Mouse (Mus musculus) left cerebral cortex, adult 2 months (tissue): Measurements from ENCODE around the gene Gas2l2. TPM values are rescaled to one million over a fixed set of nuclear protein-coding genes. Genes with fewer than 3 reads are reported as not detected.

ENCODE experiments used
- DNase-seq, 2 experiments: peaks; one replicate each; pipeline ENCODE4 v3.0.0; 2021 to 2022; ENCODE audit warnings: low spot score in 2 of 2, mixed read lengths in 1 of 2; ENCODE audit errors: extremely low spot score in 1 of 2
- H3K27ac ChIP-seq: fragments of 200-600 bp; 2 replicates; pipeline ENCODE4 v1.8.1; 2022
- H3K4me3 ChIP-seq: fragments of 200-600 bp; 2 replicates; pipeline ENCODE4 v1.8.1; 2022
- CTCF ChIP-seq: fragments of 200-600 bp; IDR thresholded peaks from 2 replicates; pipeline ENCODE4 v1.8.1; 2022; ENCODE audit warnings: antibody characterized with exemption, mild to moderate bottlenecking, moderate library complexity
- intact Hi-C: fragments of 180-260 bp; cut with DNase I; formaldehyde crosslinking; loops from one replicate; pipeline ENCODE4 v1.15.1; 2025
- total RNA-seq, 2 experiments: library from RNA; stranded (reverse); gene quantifications; 2 replicates each; pipeline ENCODE4 v1.2.3; 2021

Gas2l2 gene
- total RNA-seq, 2 experiments from 2014 or later, result not detected

DNA sequence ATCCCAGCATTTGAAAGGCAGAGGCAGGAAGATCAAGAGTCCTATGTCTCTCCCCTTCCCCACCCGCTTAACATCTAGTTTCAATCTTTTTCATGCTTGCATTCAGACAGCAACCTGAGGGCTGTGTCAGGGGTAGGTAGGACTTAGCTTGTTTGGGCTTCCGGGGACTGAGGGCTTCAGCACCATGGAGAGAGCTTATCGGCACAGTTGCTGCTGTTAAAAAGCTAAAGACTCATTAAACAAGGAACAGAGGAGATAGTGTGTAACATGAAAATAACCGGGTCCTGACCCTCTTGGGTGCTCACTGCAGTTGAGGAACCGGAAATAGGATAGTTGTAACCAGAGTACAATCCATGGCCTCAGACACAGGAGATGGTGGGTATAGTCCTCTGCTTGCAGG, 12.2 kb downstream of the Gas2l2 start:
- peak in 1 of 2 experiments; percentile 12 for DNase-seq
- intact Hi-C loops, result loop anchor here (5.0 kb wide), 1 partner anchor 45 kb away; no protein-coding TSS in a partner anchor
- Histone ChIP-seq H3K27ac (peak overlapping the region; percentile 38), H3K4me3 (no peak overlapping the region)
- TF ChIP-seq CTCF, result no peak

DNA sequence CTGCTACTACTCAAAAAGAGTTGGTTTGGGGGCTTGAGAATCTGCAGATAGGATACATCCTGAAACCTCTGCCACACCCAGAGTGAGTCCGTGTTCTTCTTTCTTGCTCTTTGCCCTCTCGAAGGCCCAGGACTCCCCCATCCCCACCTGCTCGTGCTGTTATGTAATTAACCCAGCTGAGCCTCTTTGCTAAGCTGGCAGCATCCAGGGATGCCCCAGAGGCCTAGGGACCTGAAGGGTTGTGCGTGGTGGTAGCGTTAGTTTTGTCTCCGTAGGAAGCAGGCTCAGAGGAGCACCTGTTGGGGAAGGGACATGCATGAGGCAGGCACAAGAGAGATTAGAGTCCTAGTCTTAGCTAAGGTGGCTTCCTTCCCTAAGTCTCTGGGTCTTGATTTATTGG, 18.7 kb downstream of the Gas2l2 start:
- DNase-seq, result no peak
- intact Hi-C loops, result no loop called here
- Histone ChIP-seq H3K27ac (peak overlapping the region; percentile 89), H3K4me3 (peak overlapping the region; percentile 81)
- TF ChIP-seq CTCF, result no peak

DNA sequence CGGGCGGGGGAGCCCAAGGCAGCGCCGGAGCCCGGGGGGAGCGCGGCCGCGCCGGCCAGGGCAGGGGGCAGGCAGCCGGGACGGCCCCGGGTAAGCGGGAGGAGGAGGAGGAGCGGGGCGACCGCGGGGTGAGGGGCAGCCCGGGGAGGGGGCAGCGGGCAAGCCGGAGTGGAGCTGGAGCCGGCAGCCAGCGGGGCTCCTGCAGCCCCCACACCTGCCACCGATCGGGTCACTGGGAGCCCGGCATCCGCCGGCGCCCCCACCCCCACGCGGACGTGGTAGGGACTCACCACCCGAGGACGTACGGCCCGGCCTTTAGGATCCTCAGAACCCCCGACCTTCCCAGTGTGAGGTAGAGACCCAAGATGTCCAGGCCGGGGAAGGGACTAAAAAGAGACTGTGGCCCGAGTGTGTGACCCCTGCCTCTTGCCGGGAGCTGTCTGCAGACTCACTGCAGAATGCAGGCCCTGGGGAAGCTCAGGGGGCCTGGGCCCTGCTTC, 19.4 kb downstream of the Gas2l2 start:
- DNase-seq, result no peak
- intact Hi-C loops, result no loop called here
- peak overlapping the region; percentile 81 for H3K4me3 ChIP-seq
- TF ChIP-seq CTCF, result no peak
- peak overlapping the region; percentile 89 for H3K27ac ChIP-seq

DNA sequence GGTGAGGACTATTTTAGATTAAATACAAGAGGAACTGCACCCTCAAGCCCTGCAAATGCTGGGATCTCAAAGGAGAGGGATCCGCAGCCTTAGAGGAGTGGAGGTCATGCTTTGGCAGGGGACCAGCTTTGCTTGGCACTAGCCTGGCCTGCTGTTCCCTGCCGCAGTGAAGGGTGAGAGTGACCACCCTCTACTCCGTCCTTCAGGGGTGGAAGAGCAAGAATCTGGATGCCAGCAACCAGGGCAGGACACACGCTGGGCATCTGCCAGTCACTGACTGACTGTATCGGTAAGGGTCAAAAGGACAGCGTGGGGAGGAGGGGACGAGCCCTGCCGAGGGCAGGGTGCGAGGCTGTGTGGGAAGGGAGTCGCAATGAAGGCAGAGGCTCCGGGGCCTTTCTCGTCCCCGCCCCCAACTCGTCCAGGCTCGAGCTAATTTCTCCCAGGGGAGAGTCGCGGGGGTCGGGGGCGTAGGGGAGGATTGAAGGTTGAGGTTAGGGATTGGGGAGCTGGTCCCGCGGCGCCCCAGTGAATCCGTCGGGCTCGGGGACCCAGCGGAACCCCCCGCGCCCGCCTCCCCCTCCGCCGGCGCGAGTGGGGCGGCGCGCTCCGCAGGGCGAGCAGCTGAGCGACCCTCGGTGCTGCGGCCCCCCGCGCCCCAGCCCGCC, 20.0 kb downstream of the Gas2l2 start, which contains the start of gene Rasl10b:
Gene Rasl10b, plus strand, starts transcription at position 51 of the 668 bp plus-strand sequence.
- Histone ChIP-seq H3K4me3 (peak within 1 kb of the TSS; percentile 81), H3K27ac (peak within 1 kb of the TSS; percentile 91)
- intact Hi-C loops, result no loop called here
- no peak for DNase-seq
- TF ChIP-seq CTCF, result no peak

DNA sequence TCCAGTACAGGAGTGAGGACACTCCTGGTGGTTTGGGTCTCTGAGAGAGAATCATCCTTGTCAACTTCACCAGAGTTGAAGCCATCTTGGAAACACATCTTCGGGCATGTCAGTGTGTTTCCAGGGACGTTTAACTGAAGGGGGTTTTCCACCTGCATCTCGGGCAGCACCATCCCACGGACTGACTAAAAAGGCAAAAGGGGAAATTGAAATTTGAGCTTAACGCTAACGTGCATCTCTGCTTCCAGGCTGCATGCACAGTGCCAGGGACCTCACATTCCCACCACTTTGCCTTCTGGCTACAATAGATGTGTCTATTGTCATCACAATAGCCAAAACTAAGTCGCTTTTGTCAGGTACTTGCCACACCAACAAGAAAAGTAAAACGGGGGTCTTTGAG, 21.0 kb downstream of the Gas2l2 start:
- no peak for TF ChIP-seq CTCF

DNA sequence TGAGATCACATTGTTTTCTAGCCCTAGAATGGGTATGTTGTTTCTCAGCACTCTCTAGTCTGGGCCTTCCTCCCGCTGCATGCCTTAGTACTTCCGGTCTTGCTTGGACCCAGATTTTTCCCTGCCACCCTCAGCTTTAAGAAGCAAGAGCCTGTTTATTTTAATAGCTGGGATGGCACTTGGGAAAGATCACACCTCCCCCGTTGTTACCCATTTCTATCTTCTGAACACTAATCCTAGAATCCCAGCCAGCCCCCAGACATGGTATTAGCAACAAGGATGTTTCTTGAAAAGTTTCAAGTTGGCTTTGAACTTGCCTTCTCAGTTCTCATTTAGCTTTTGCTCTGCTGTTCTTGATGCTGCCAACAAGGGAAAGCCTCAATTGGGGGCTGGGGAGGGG, 22.9 kb downstream of the Gas2l2 start:
- intact Hi-C loops, result no loop called here
- no peak for DNase-seq
- TF ChIP-seq CTCF, result no peak
- Histone ChIP-seq H3K4me3 (no peak overlapping the region), H3K27ac (no peak overlapping the region)

More for the DNA sequence above, 21.0 kb downstream of the Gas2l2 start:
- no peak overlapping the region for H3K27ac ChIP-seq
- intact Hi-C loops, result no loop called here
- DNase-seq, result no peak
- H3K4me3 ChIP-seq, result no peak overlapping the region

DNA sequence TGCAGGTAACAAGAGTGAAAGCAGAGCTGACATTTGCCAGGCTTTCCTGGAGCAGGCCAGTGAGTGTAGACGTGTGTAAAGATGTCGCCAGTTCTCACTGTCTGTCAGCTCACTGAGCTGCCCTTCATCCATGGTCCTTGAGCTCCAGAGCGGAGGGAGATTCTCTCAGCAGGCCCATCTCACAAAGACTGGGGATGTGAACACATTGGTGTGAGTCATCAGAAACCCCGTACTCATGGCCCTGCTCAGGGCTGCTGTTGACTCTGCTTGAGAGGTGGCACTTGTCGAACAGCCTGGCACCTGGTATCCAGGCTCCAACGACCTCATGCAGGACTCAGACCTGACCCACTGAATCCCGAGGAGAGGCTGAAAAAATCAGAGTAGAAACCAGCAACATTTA, 25.5 kb downstream of the Gas2l2 start:
- Histone ChIP-seq H3K4me3 (no peak overlapping the region), H3K27ac (no peak overlapping the region; the same call in 1 of the 2 replicates)
- no peak for TF ChIP-seq CTCF
- no peak for DNase-seq
- intact Hi-C loops, result no loop called here

DNA sequence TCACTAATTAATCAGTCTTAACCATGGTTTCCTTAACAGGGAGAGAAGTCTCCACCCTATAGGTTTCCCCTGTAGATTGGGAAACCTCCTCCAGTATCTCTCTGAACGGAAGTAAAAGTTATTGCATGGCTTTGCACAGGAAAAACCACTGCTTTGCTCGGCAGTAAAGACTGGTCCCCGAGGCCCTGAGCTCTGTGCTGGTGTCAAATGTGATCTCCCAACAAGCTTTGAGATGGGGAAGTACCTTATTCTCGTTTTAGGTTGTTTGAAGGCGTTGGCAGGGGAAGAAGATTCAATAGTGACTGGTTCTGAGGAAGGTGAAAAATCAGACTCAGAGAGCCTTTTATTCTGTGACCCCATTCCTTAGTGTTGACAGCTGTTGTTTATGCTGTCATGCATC, 30.5 kb downstream of the Gas2l2 start:
- intact Hi-C loops, result no loop called here
- no peak overlapping the region for H3K4me3 ChIP-seq
- no peak overlapping the region for H3K27ac ChIP-seq
- DNase-seq, result no peak
- no peak for TF ChIP-seq CTCF

DNA sequence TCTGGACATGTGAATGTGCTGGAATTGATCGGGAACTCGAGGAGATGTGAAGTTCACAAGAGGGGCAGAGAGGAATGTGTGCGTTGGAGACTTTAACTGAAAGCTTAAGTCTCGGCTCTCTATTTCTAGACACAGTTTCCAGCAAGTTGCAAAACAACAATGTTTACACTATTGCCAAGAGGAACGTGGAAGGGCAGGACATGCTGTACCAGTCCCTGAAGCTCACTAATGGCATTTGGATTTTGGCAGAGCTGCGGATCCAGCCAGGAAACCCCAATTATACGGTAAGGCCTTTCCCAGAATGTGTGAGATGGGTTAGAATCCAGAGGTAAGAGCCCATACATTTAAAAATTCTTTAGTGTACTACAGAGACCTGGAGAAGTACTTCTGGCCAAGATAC, 31.6 kb downstream of the Gas2l2 start:
- DNase-seq, result no peak
- Histone ChIP-seq H3K27ac (no peak overlapping the region), H3K4me3 (no peak overlapping the region)
- intact Hi-C loops, result no loop called here
- no peak for TF ChIP-seq CTCF

DNA sequence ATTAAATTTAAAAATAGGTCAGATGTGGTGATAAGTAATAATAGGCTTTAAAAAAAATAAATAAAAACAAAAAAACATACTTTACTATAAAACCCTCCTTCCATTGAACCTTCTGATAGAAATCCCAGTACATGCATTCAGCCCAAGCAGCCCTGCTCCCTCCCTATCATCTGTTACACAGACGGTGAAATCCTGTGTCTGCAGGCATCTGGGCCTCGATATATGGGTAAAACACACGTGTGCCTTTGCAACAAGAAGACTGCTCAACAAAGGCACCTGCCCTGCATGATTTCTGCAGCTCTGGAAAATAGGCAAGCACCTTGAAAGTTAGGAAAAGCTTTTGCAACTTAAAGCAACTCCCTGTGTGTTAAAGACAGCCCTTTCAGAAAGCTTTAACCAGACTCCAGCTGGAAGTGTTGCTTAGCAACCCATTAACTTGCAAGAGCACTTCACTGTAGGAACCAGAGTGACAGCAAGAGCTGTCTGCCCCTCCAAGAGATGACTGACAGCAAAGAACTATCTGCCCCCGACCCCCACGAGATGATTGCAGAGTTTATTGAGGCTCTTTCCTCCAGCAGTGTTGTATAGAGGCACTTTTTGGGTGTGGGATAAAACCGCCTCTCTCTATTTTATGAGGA, 34.3 kb downstream of the Gas2l2 start:
- intact Hi-C loops, result no loop called here
- no peak for DNase-seq
- no peak for TF ChIP-seq CTCF
- Histone ChIP-seq H3K4me3 (no peak overlapping the region), H3K27ac (no peak overlapping the region; the same call in 1 of the 2 replicates)

DNA sequence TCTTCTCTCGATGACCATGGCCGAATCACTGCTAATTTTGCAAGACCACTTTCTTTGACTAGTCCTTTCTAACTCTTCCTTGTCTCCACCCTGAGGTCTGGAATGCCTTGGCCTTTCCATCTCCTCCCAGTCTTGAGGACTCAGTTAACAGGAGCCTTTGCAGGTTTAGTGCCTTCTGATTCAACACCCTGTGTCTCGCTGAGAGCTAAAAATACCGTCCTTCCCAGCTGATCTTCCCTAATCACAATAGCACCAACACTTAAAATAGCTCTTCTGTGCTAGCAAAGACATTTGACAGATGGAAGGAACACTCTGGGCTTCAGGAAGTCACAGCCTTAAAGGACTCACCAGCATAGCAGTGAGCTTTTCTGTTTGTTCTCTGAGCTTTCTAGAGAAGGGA, 36.2 kb downstream of the Gas2l2 start:
- Histone ChIP-seq H3K27ac (peak overlapping the region; percentile 79), H3K4me3 (no peak overlapping the region)
- TF ChIP-seq CTCF, result no peak
- intact Hi-C loops, result no loop called here
- no peak for DNase-seq

DNA sequence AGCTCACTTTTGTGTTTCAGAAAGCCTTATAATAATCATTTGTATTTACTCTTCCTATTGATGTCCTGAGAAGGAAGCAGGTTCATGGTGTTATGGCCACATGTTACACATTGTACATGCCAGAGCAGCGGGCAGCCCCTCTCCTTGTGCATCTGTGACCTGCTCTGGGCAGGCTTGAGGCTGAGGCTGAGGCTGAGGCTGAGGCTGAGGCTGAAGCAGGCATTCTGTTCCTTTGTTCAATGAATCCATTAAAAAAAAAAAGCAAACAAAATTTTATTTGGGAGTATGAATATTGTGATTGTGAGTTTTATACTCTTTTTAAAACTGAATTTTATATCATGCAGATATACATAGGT, 45.7 kb downstream of the Gas2l2 start:
- no peak for TF ChIP-seq CTCF
- no peak overlapping the region for H3K4me3 ChIP-seq
- no peak overlapping the region; the same call in 1 of the 2 replicates for H3K27ac ChIP-seq
- no peak for DNase-seq
- intact Hi-C loops, result no loop called here
